Mouse (Mus musculus) lung, adult 2 months (tissue): ENCODE data around the gene 1600014C23Rik.

Experiments used
- CTCF ChIP-seq: fragments of 200-500 bp; IDR thresholded peaks from 2 replicates; pipeline ENCODE4 v1.5.1; 2011; ENCODE audit warnings: mild to moderate bottlenecking, low read length, control low read depth; ENCODE audit not compliant: insufficient read depth
- POLR2A ChIP-seq: fragments of 200-500 bp; IDR thresholded peaks from 2 replicates; pipeline ENCODE4 v1.6.1; 2011; ENCODE audit warnings: low read depth, mild to moderate bottlenecking, control low read depth, low read length, borderline replicate concordance; ENCODE audit errors: extremely low read depth

DNA sequence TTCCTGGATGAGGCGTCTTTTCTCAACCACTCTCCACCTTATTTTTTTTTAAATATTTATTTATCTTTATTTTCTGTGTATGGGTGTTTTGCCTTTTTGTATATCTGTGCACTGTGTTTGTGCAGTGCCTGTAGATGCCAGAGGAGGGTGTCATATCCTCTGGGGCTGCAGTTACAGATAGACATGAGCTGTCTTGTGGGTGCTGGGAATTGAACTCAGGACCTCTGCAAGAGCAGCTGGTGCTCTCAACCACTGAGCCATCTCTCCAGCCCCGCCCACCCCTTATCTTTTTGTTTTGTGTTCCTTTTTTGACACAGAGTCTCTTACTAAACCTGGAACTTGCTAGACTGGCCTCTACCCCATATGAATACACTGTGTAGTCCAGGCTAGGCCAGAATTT lies 6.2 kb downstream of the 1600014C23Rik start:
- TF ChIP-seq CTCF (no peak), POLR2A (no peak)
